Mouse (Mus musculus): ENCODE data around the gene Klhdc1.

GRCm38 (mm10) chr12:69215000-69215785, 25.8 kb upstream of the Klhdc1 start:
- TF ChIP-seq CTCF (IDR thresholded peaks at IDR 0.05) (no peak), EP300 (IDR thresholded peaks at IDR 0.05) (no peak)

Measured in lung, postnatal 0 days (tissue).